Mouse (Mus musculus) stomach, embryonic 15.5 days (tissue): ENCODE results near the gene Phf13. TPM values are rescaled to one million over a fixed set of nuclear protein-coding genes. Genes with fewer than 3 reads are reported as not detected.

Source experiments
- ATAC-seq: fragments of 200-750 bp; cut with Nextera tagmentation; 2 replicates; pipeline ENCODE4 v1.8.0; 2017; ENCODE audit warnings: low read depth, moderate number of reproducible peaks, moderate TSS enrichment; ENCODE audit not compliant: insufficient read depth, low FRiP score
- H3K27ac ChIP-seq: fragments of 300-500 bp; sonication (generic); 2 replicates; pipeline ENCODE4 v1.5.1; 2015; ENCODE audit warnings: mild to moderate bottlenecking, inconsistent platforms
- H3K27me3 ChIP-seq: fragments of 300-500 bp; sonication (generic); replicated peaks from 2 replicates; pipeline ENCODE4 v1.6.1; 2015; ENCODE audit warnings: inconsistent platforms
- H3K36me3 ChIP-seq: fragments of 300-500 bp; sonication (generic); 2 replicates; pipeline ENCODE4 v1.6.1; 2015; ENCODE audit warnings: inconsistent platforms
- H3K4me1 ChIP-seq: fragments of 300-500 bp; sonication (generic); 2 replicates; pipeline ENCODE4 v1.6.1; 2015; ENCODE audit warnings: inconsistent platforms
- H3K4me2 ChIP-seq: fragments of 300-500 bp; sonication (generic); 2 replicates; pipeline ENCODE4 v1.6.1; 2015; ENCODE audit warnings: mild to moderate bottlenecking, inconsistent platforms
- H3K4me3 ChIP-seq: fragments of 300-500 bp; sonication (generic); replicated peaks from 2 replicates; pipeline ENCODE4 v1.5.1; 2015; ENCODE audit warnings: inconsistent platforms
- H3K9ac ChIP-seq: fragments of 300-500 bp; sonication (generic); 2 replicates; pipeline ENCODE4 v1.6.1; 2015; ENCODE audit warnings: inconsistent platforms
- H3K9me3 ChIP-seq: fragments of 300-500 bp; sonication (generic); 2 replicates; pipeline ENCODE4 v1.6.1; 2016; ENCODE audit warnings: inconsistent platforms
- WGBS: fragments of 180-500 bp; shearing (Covaris S2); methylation state at CpG from one replicate; pipeline ENCODE4 v1.1.7; 2015; 5-methylcytosine and 5-hydroxymethylcytosine counted together
- polyA plus RNA-seq: library from polyadenylated mRNA; unstranded; fragments of >200 nt; fragmentation: Nextera tagmentation; extraction: Ambion mirVana; gene quantifications from 2 replicates; pipeline ENCODE4 v1.2.1, GENCODE M21; 2015

Phf13 gene
- polyA plus RNA-seq, 1 experiment from 2014 or later = 23.4 TPM

DNA sequence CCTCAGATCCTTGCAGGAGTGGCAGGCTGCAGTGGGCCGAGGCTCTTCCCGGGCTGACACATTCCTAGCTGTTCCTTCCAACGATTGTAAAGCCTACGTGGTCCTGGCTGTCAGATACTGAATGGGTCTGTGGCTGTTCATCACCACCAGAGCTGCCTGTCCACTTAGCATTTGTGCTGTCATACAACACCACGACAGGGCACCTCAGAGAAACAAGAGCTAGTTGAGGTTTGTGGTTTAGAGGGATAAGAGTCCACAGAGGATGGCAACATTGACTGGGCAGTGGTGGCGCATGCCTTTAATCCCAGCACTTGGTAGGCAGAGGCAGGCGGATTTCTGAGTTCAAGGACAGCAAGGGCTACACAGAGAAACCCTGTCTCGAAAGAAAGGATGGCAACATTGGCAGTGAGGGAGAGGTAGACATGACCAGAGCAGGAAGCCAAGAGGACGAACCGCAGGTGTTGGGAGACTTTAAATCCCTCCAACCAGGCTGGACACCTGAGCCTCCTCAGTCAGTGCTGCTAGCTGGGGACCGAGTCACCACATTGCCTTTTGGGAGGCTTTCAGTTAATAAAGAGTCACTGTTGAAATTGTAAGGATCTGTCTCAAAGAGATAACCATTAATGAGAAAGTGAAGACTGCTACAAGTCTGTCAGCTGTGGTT, 36.1 kb downstream of the Phf13 start:
- Histone ChIP-seq H3K9ac (no peak overlapping the region), H3K4me3 (no peak overlapping the region), H3K4me2 (no peak overlapping the region), H3K9me3 (no peaks in the 10 kb centered on the region), H3K4me1 (0 out of 2 replicates have a peak, but pooled peaks cover 7% of the 10 kb centered on the region), H3K36me3 (peaks cover 34% of the 10 kb centered on the region), H3K27me3 (no peaks in the 10 kb centered on the region), H3K27ac (peak overlapping the region; percentile 44; the same call in 1 of the 2 replicates)
- ATAC-seq = no peak
- WGBS = 86% methylated on average over 11 of the region's 11 CpGs

DNA sequence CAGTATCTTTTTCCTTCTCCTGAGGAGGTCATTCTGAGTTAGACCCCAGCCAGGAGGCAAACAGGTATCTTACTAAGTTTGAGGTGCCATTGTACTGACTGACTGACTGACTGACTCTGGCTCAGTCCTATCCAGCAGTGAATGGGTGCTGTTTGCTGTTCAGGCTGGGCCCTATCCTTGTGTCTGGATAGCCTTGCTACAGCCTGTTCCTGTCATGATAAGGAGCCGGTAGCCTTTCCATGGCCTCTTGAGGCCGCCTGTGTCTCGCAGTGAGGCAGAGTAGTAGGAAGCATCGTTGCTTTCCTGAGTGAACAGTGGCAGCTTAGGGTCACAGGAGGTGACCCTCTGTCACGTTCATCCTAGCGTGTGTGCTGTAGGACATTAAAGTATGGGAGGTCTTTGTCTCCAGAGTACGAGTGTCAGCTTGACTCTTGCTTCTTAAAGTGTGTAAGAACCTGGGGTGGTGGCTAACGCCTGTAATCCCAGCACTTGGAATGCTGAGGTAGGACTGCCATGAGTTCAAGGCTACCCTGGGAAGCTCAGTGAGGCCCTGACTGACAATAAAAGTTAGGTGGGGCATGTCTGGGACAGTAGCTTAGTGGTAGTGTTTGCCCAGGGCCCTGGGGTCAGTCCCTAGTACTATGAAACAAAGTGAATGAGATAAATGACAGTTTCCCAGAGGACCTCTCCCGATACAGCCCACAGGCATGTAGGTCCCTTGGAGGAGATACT, 38.3 kb downstream of the Phf13 start:
- H3K4me2 ChIP-seq = no peak overlapping the region
- no peak overlapping the region for H3K9ac ChIP-seq
- ATAC-seq = peak; percentile 81
- no peak overlapping the region for H3K4me3 ChIP-seq
- 0 out of 2 replicates have a peak, but pooled peaks cover 7% of the 10 kb centered on the region for H3K4me1 ChIP-seq
- no peak overlapping the region for H3K27ac ChIP-seq
- WGBS = 78% methylated on average over 9 of the region's 9 CpGs
- no peaks in the 10 kb centered on the region for H3K9me3 ChIP-seq
- no peaks in the 10 kb centered on the region for H3K27me3 ChIP-seq
- peaks cover 36% of the 10 kb centered on the region for H3K36me3 ChIP-seq

DNA sequence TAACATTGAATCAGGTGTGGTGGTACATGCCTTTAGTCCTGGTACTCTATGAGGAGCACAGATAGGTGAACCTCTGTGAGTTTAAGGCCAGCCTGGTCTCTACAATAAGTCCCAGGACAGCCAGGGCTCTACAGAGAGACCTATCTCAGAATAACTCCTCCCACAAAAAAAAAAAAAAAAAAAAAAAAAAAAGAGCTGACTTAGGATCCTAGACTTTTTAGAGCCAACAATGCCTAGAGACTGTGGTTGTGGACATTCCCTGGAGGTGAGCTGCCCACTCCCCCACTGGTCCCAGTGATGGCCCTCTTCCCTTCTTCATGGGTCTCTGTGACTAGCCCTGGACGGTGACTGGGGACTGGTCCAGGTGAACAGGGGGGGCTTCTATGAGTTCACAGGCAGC, 40.3 kb downstream of the Phf13 start:
- no peak overlapping the region for H3K9ac ChIP-seq
- no peak for ATAC-seq
- no peaks in the 10 kb centered on the region for H3K27me3 ChIP-seq
- H3K4me1 ChIP-seq = 0 out of 2 replicates have a peak, but pooled peaks cover 6% of the 10 kb centered on the region
- no peak overlapping the region for H3K4me3 ChIP-seq
- no peaks in the 10 kb centered on the region for H3K9me3 ChIP-seq
- H3K36me3 ChIP-seq = peaks cover 44% of the 10 kb centered on the region
- WGBS = 91% methylated on average over 1 of the region's 1 CpGs
- no peak overlapping the region for H3K27ac ChIP-seq
- H3K4me2 ChIP-seq = no peak overlapping the region

DNA sequence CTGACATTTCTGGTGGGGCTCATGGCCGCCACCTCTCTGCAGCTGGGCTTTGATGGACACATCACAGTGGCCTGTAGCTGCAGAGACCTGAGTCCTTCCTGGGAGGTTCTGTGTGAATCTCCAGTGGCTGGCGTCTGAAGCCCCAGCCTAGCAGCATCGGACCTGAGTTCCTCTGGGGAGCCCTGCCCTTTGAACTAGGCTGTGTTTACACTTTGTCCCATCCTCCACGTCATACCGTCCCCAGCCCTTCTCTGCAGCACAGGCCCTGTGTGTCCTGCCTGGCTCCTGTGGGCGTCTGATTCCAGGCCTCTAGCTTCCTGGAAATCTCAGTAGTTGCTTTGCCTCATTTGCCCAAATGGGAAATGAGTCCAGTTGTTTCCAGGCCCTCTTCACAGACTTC, 42.8 kb downstream of the Phf13 start:
- H3K27me3 ChIP-seq = no peaks in the 10 kb centered on the region
- 69% methylated on average over 6 of the region's 6 CpGs for WGBS
- H3K9me3 ChIP-seq = no peaks in the 10 kb centered on the region
- H3K36me3 ChIP-seq = peaks cover 39% of the 10 kb centered on the region
- no peak overlapping the region for H3K27ac ChIP-seq
- no peaks in the 10 kb centered on the region for H3K4me1 ChIP-seq
- H3K9ac ChIP-seq = no peak overlapping the region
- ATAC-seq = no peak
- H3K4me3 ChIP-seq = no peak overlapping the region
- H3K4me2 ChIP-seq = no peak overlapping the region

GRCm38 (mm10) chr4:151948497-151949471, 47.3 kb downstream of the Phf13 start:
- H3K4me3 ChIP-seq = no peak overlapping the region
- H3K9me3 ChIP-seq = no peaks in the 10 kb centered on the region
- no peak overlapping the region for H3K27ac ChIP-seq
- H3K4me1 ChIP-seq = no peaks in the 10 kb centered on the region
- no peak for ATAC-seq
- peaks cover 23% of the 10 kb centered on the region for H3K36me3 ChIP-seq
- H3K4me2 ChIP-seq = no peak overlapping the region
- H3K9ac ChIP-seq = no peak overlapping the region
- 87% methylated on average over 14 of the region's 14 CpGs for WGBS
- H3K27me3 ChIP-seq = no peaks in the 10 kb centered on the region

GRCm38 (mm10) chr4:151946211-151946610, 49.8 kb downstream of the Phf13 start:
- no peaks in the 10 kb centered on the region for H3K4me1 ChIP-seq
- no peak overlapping the region for H3K9ac ChIP-seq
- WGBS = 91% methylated on average over 11 of the region's 11 CpGs
- H3K4me2 ChIP-seq = no peak overlapping the region
- 0 out of 2 replicates have a peak, but pooled peaks cover 5% of the 10 kb centered on the region for H3K36me3 ChIP-seq
- H3K27me3 ChIP-seq = no peaks in the 10 kb centered on the region
- no peaks in the 10 kb centered on the region for H3K9me3 ChIP-seq
- H3K27ac ChIP-seq = no peak overlapping the region
- no peak overlapping the region for H3K4me3 ChIP-seq
- no peak for ATAC-seq

Other genes with a start within 250 kb of the Phf13 start
- gene Camta1, start 134.4 kb downstream of the Phf13 start, polyA plus RNA-seq = 63.7 and 67.1 TPM in 2 replicates
- gene Dnajc11, start 62.6 kb downstream of the Phf13 start, polyA plus RNA-seq = 55.2 and 67.3 TPM in 2 replicates
- gene Thap3, start 7.3 kb downstream of the Phf13 start, polyA plus RNA-seq = 39.4 and 39.7 TPM in 2 replicates
- 13.5 and 14.0 TPM in 2 replicates for gene Klhl21, start 12.5 kb upstream of the Phf13 start, polyA plus RNA-seq
- gene Zbtb48, start 31.4 kb upstream of the Phf13 start, polyA plus RNA-seq = 16.8 and 17.6 TPM in 2 replicates
- gene Tas1r1, start 42.3 kb upstream of the Phf13 start, polyA plus RNA-seq = 0.28 and 0.31 TPM in 2 replicates
- gene Nol9, start 43.1 kb upstream of the Phf13 start, polyA plus RNA-seq = 30.8 and 32.9 TPM in 2 replicates
- gene Plekhg5, start 76.2 kb upstream of the Phf13 start, polyA plus RNA-seq = 11.9 and 13.2 TPM in 2 replicates
- 0.84 and 1.4 TPM in 2 replicates for gene Tnfrsf25, start 119.7 kb upstream of the Phf13 start, polyA plus RNA-seq
- 15.9 and 19.2 TPM in 2 replicates for gene Espn, start 156.1 kb upstream of the Phf13 start, polyA plus RNA-seq
- gene Hes2, start 162.6 kb upstream of the Phf13 start, polyA plus RNA-seq = 0.43 and 0.44 TPM in 2 replicates
- gene Acot7, start 181.9 kb upstream of the Phf13 start, polyA plus RNA-seq = 60.0 and 63.1 TPM in 2 replicates